Mouse (Mus musculus) cerebellum, adult 2 months (tissue): ENCODE data around the gene Olfr1394.

ENCODE experiments used
- CTCF ChIP-seq: fragments of 200-500 bp; IDR thresholded peaks from 2 replicates; pipeline ENCODE4 v1.5.1; 2011; ENCODE audit warnings: low read depth, mild to moderate bottlenecking, control low read depth, low read length, moderate library complexity, borderline replicate concordance; ENCODE audit not compliant: insufficient read depth
- POLR2A ChIP-seq: fragments of 200-500 bp; IDR thresholded peaks from 2 replicates; pipeline ENCODE4 v1.6.1; 2011; ENCODE audit warnings: low read length, control low read depth, borderline replicate concordance; ENCODE audit not compliant: insufficient read depth

- no peak for TF ChIP-seq POLR2A
- no peak for TF ChIP-seq CTCF
Measured at GRCm38 (mm10) chr11:49154077-49154476, at the start of gene Olfr1394.
